Mouse (Mus musculus) liver, embryonic 14 days (tissue): Measurements from ENCODE around the gene Htr2c. TPM values are rescaled to one million over a fixed set of nuclear protein-coding genes. Genes with fewer than 3 reads are reported as not detected.

Experiments
- polyA plus RNA-seq: library from polyadenylated mRNA; depleted of rRNA; stranded (reverse); fragments of >200 nt; gene quantifications from 2 replicates; pipeline ENCODE4 v1.2.3, GENCODE M21; 2012; rRNA removed

Gene Htr2c
- not detected in 2 replicates for polyA plus RNA-seq

GRCm38 (mm10) chrX:146962258-146962913 lies at the start of gene Htr2c:
Gene Htr2c (plus strand): TSS chrX:146962513.

